Mouse (Mus musculus) bone marrow, adult 2 months (tissue): ENCODE data around the gene Sfxn3.

ENCODE experiments used
- CTCF ChIP-seq: fragments of 200-500 bp; IDR thresholded peaks from 2 replicates; pipeline ENCODE4 v1.5.1; 2011; ENCODE audit warnings: low read length, control low read depth; ENCODE audit not compliant: control insufficient read depth, insufficient read depth
- POLR2A ChIP-seq: fragments of 200-500 bp; IDR thresholded peaks from 2 replicates; pipeline ENCODE4 v1.6.1; 2011; ENCODE audit warnings: low read depth, mild to moderate bottlenecking, control low read depth, low read length, borderline replicate concordance; ENCODE audit not compliant: control insufficient read depth

DNA sequence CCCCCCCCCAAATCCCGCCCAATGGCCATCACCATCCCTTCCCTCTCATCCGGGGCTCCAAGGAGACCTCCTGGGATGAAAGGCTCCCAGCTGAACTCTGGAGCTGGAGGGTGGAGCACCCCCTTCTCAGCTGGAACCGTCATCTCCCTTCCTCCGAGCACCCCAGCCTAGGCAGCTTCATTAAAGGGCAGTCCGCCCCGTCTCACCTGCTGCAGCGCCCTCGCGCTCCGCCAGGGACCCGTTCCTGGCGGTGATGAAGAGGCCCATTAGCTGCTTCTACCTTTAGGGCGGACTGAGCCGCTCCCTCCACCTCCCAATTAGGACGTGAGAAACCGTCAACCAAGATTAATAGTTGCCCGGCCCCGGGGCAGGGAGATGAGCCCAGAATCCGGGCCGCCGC, 17.9 kb downstream of the Sfxn3 start:
- TF ChIP-seq CTCF, result no peak
- no peak for TF ChIP-seq POLR2A
